ENCODE assay signal across 9 mouse cellular contexts in genomic region chr2:68430493-68430892, GRCm38 (mm10). TPM values are rescaled to one million over a fixed set of nuclear protein-coding genes. Genes with fewer than 3 reads are reported as not detected.
DNase-seq lines count a peak whose midpoint lies in the region; ATAC-seq and TF ChIP-seq lines count a peak whose summit lies in the region.
"Had no signal": no experiment of that assay in that cellular context is flagged by ENCODE, and none has a peak within 500 bp of the region (broad histone marks: within the 10 kb centered on the region; RNA-seq: fewer than 3 reads in every experiment).

No protein-coding gene starts in this region.

- peaks cover 5% of the 10 kb centered on the region for H3K4me1 ChIP-seq in intestine, postnatal 0 days (replicated peaks; ENCODE audit: control insufficient read depth, insufficient read depth, low read length)
- H3K4me1 ChIP-seq in stomach, embryonic 15.5 days, result peaks cover 5% of the 10 kb centered on the region; the same call in 1 of the 2 replicates

- no peak overlapping the region for H3K9ac ChIP-seq in intestine, postnatal 0 days (ENCODE audit: low read depth, low read length)
- no peak overlapping the region for H3K9ac ChIP-seq in stomach, embryonic 15.5 days
- H3K9ac ChIP-seq: embryonic facial prominence, embryonic 12.5 days had no signal

- no peak for TF ChIP-seq POLR2A in brain, embryonic 14.5 days (IDR thresholded peaks at IDR 0.05; ENCODE audit: borderline replicate concordance, extremely low read depth, insufficient read depth, insufficient read length, poor library complexity, severe bottlenecking)

- no peak overlapping the region for H3K27ac ChIP-seq in layer of hippocampus, adult 2 months
- H3K27ac ChIP-seq in intestine, postnatal 0 days (ENCODE audit: low read depth, low read length), result no peak overlapping the region
- peak overlapping the region; percentile 70; the same call in 1 of the 2 replicates for H3K27ac ChIP-seq in stomach, embryonic 15.5 days
- H3K27ac ChIP-seq: embryonic facial prominence, embryonic 12.5 days had no signal

- no peaks in the 10 kb centered on the region for H3K27me3 ChIP-seq in intestine, postnatal 0 days (replicated peaks; ENCODE audit: control insufficient read depth, insufficient read depth, low read length)
- no peaks in the 10 kb centered on the region for H3K27me3 ChIP-seq in stomach, embryonic 15.5 days (replicated peaks)
- H3K27me3 ChIP-seq: embryonic facial prominence, embryonic 12.5 days had no signal

- no peak for DNase-seq in layer of hippocampus, adult 2 months (ENCODE audit: low spot score in 2 of 2)
- DNase-seq in layer of hippocampus, postnatal 10 days (ENCODE audit: low spot score in 2 of 2), result no peak
- DNase-seq in brain, embryonic 14.5 days (ENCODE audit: low read depth), result no peak
- no peak for DNase-seq in embryo, embryonic 9.5 days (ENCODE audit: extremely low spot score)
- DNase-seq in left cerebral cortex, postnatal 14 days (ENCODE audit: low spot score in 2 of 2), result no peak
- DNase-seq in embryo, embryonic 10 days (ENCODE audit: low spot score), result no peak

- H3K4me2 ChIP-seq in intestine, postnatal 0 days (replicated peaks; ENCODE audit: low read depth), result no peak overlapping the region
- H3K4me2 ChIP-seq in stomach, embryonic 15.5 days, result no peak overlapping the region
- H3K4me2 ChIP-seq: embryonic facial prominence, embryonic 12.5 days had no signal

- no peaks in the 10 kb centered on the region for H3K9me3 ChIP-seq in intestine, postnatal 0 days (ENCODE audit: control insufficient read depth)
- no peaks in the 10 kb centered on the region for H3K9me3 ChIP-seq in stomach, embryonic 15.5 days
- H3K9me3 ChIP-seq: embryonic facial prominence, embryonic 12.5 days had no signal

- peak; percentile 39 for ATAC-seq in intestine, postnatal 0 days
- ATAC-seq in stomach, embryonic 15.5 days (ENCODE audit: insufficient read depth, low FRiP score, low read depth), result no peak

- intact Hi-C loops in left cerebral cortex, postnatal 14 days (cut with DNase I), result no loop called here

- peak; percentile 77 for TF ChIP-seq CTCF in layer of hippocampus, adult 2 months (conservative IDR thresholded peaks at IDR 0.05)
- TF ChIP-seq CTCF in brain, embryonic 14.5 days (IDR thresholded peaks at IDR 0.05; ENCODE audit: borderline replicate concordance, extremely low read depth, insufficient read depth, insufficient read length), result peak; percentile 23; the same call in 1 of the 2 replicates
- TF ChIP-seq CTCF in intestine, postnatal 0 days (IDR thresholded peaks at IDR 0.05; ENCODE audit: low read depth), result peak; percentile 86

- no peak overlapping the region for H3K4me3 ChIP-seq in layer of hippocampus, adult 2 months
- no peak overlapping the region for H3K4me3 ChIP-seq in intestine, postnatal 0 days (ENCODE audit: low read depth, low read length)
- no peak overlapping the region for H3K4me3 ChIP-seq in stomach, embryonic 15.5 days (replicated peaks)
- H3K4me3 ChIP-seq: embryonic facial prominence, embryonic 12.5 days had no signal

- 41% methylated on average over 5 of the region's 5 CpGs for WGBS in intestine, postnatal 0 days
- 76% methylated on average over 5 of the region's 5 CpGs for WGBS in stomach, embryonic 15.5 days

- no peaks in the 10 kb centered on the region for H3K36me3 ChIP-seq in intestine, postnatal 0 days (ENCODE audit: control insufficient read depth, insufficient read depth)
- no peaks in the 10 kb centered on the region for H3K36me3 ChIP-seq in stomach, embryonic 15.5 days
- H3K36me3 ChIP-seq: embryonic facial prominence, embryonic 12.5 days had no signal

RNA-seq across cellular contexts. Expression of gene Stk39, which starts 41.6 kb away (rescaled TPM):
- total RNA-seq in layer of hippocampus, adult 2 months (2021), result 10 to 100 TPM; 71.8 to 75.3 TPM
- 10 to 100 TPM; 47.8 to 54.7 TPM for total RNA-seq in layer of hippocampus, postnatal 10 days (2021)
- 19.5 and 27.7 TPM in 2 replicates for polyA plus RNA-seq in brain, embryonic 14.5 days (2012; rRNA removed)
- 10.1 and 16.6 TPM in 2 replicates for polyA plus RNA-seq in intestine, postnatal 0 days (2015; fragmentation: Nextera tagmentation; extraction: Ambion mirVana)
- 20.3 and 21.7 TPM in 2 replicates for polyA plus RNA-seq in stomach, embryonic 15.5 days (2015; fragmentation: Nextera tagmentation; extraction: Ambion mirVana)
- total RNA-seq in left cerebral cortex, postnatal 14 days (2021), result 10 to 100 TPM; 53.8 to 57.0 TPM

Comparison
In these comparisons a context has a peak if more than half of its experiments do, and no peak if none do; other contexts are left out.
1. CTCF ChIP-seq: peak in every context shown above with its lines; median percentile 86 in intestine, postnatal 0 days; 77 in layer of hippocampus, adult 2 months; 23 in brain, embryonic 14.5 days.